Mouse (Mus musculus) right cerebral cortex, adult 18-20 months (tissue): ENCODE measurements around the gene Gm20388.

Source experiments
- DNase-seq: peaks from one replicate; pipeline ENCODE4 v3.0.0; 2022; ENCODE audit warnings: mixed read lengths

Gene Gm20388

GRCm38 (mm10) chr8:120887254-120887653, 976.6 kb downstream of the Gm20388 start:
- no peak for DNase-seq

GRCm38 (mm10) chr8:120888005-120888404, 977.4 kb downstream of the Gm20388 start:
- DNase-seq, result no peak

- DNase-seq, result no peak
Observed at GRCm38 (mm10) chr8:120889189-120889588, 978.5 kb downstream of the Gm20388 start.

- no peak for DNase-seq
Observed at GRCm38 (mm10) chr8:120890068-120890467, 979.4 kb downstream of the Gm20388 start.

GRCm38 (mm10) chr8:120895009-120895408, 984.4 kb downstream of the Gm20388 start:
- no peak for DNase-seq

- DNase-seq, result no peak
Observed at GRCm38 (mm10) chr8:120895600-120895999, 985.0 kb downstream of the Gm20388 start.

- DNase-seq, result no peak
Observed at GRCm38 (mm10) chr8:120896203-120896602, 985.6 kb downstream of the Gm20388 start.

- no peak for DNase-seq
Observed at GRCm38 (mm10) chr8:120898008-120898407, 987.4 kb downstream of the Gm20388 start.

- no peak for DNase-seq
Observed at GRCm38 (mm10) chr8:120898828-120899407, 988.3 kb downstream of the Gm20388 start.

GRCm38 (mm10) chr8:120902346-120902745, 991.7 kb downstream of the Gm20388 start:
- no peak for DNase-seq

GRCm38 (mm10) chr8:120907671-120908070, 997.0 kb downstream of the Gm20388 start:
- no peak for DNase-seq

GRCm38 (mm10) chr8:120910936-120911335, 1000.3 kb downstream of the Gm20388 start:
- no peak for DNase-seq

GRCm38 (mm10) chr8:120912463-120912862, 1001.8 kb downstream of the Gm20388 start:
- no peak for DNase-seq

GRCm38 (mm10) chr8:120916831-120917435, 1006.3 kb downstream of the Gm20388 start:
- no peak for DNase-seq

GRCm38 (mm10) chr8:120920527-120920926, 1009.9 kb downstream of the Gm20388 start:
- DNase-seq, result no peak

- DNase-seq, result no peak
Observed at GRCm38 (mm10) chr8:120926201-120926600, 1015.6 kb downstream of the Gm20388 start.

GRCm38 (mm10) chr8:120928082-120928481, 1017.4 kb downstream of the Gm20388 start:
- no peak for DNase-seq

GRCm38 (mm10) chr8:120934596-120934995, 1024.0 kb downstream of the Gm20388 start:
- no peak for DNase-seq

GRCm38 (mm10) chr8:120936685-120937084, 1026.0 kb downstream of the Gm20388 start:
- no peak for DNase-seq

- DNase-seq, result no peak
Observed at GRCm38 (mm10) chr8:120937474-120937873, 1026.8 kb downstream of the Gm20388 start.

GRCm38 (mm10) chr8:120940287-120940686, 1029.6 kb downstream of the Gm20388 start:
- DNase-seq, result no peak

- no peak for DNase-seq
Observed at GRCm38 (mm10) chr8:120947240-120947639, 1036.6 kb downstream of the Gm20388 start.

- DNase-seq, result no peak
Observed at GRCm38 (mm10) chr8:120948050-120948595, 1037.5 kb downstream of the Gm20388 start.
